In genomic region chr11:111696668-111697067, GRCm38 (mm10) we compare ENCODE assay signal across 23 mouse cellular contexts.
"Had no signal": no experiment of that assay in that cellular context is flagged by ENCODE, and none has a peak within 500 bp of the region (broad histone marks: within the 10 kb centered on the region; RNA-seq: fewer than 3 reads in every experiment).

No protein-coding gene starts in this region.

- H3K4me3 ChIP-seq: liver, embryonic 15.5 days; lung, embryonic 15.5 days; megakaryocyte, embryonic 14.5 days; midbrain, embryonic 13.5 days; midbrain, embryonic 15.5 days; neural tube, embryonic 13.5 days; neural tube, embryonic 15.5 days; stomach, embryonic 15.5 days had no signal

- H3K27ac ChIP-seq: liver, embryonic 15.5 days; lung, embryonic 15.5 days; macrophage; midbrain, embryonic 13.5 days; midbrain, embryonic 15.5 days; neural tube, embryonic 13.5 days; neural tube, embryonic 15.5 days; stomach, embryonic 15.5 days; stomach, postnatal 0 days had no signal

- H3K27me3 ChIP-seq: liver, embryonic 15.5 days; lung, embryonic 15.5 days; megakaryocyte, embryonic 14.5 days; midbrain, embryonic 13.5 days; midbrain, embryonic 15.5 days; neural tube, embryonic 13.5 days; neural tube, embryonic 15.5 days; stomach, embryonic 15.5 days had no signal

- DNase-seq: liver, postnatal 0 days; lung, adult 2 months; lung, postnatal 14 days; lung, postnatal 36 days; retina, postnatal 1 day; right cerebral cortex, adult 18-20 months; right cerebral cortex, postnatal 25 days; right cerebral cortex, postnatal 4 days; thymus, adult 2 months; thymus, postnatal 14 days; thymus, postnatal 36 days had no signal

- H3K4me2 ChIP-seq: liver, embryonic 15.5 days; lung, embryonic 15.5 days; midbrain, embryonic 11.5 days; midbrain, embryonic 13.5 days; midbrain, embryonic 15.5 days; neural tube, embryonic 13.5 days; neural tube, embryonic 15.5 days; stomach, embryonic 15.5 days had no signal

- ATAC-seq: liver, postnatal 0 days; lung, postnatal 0 days; midbrain, embryonic 13.5 days; midbrain, embryonic 15.5 days had no signal

- H3K36me3 ChIP-seq: liver, embryonic 15.5 days; lung, embryonic 15.5 days; midbrain, embryonic 13.5 days; midbrain, embryonic 15.5 days; neural tube, embryonic 13.5 days; neural tube, embryonic 15.5 days; stomach, embryonic 15.5 days had no signal

- H3K9me3 ChIP-seq: liver, embryonic 15.5 days; lung, embryonic 15.5 days; megakaryocyte, embryonic 14.5 days; midbrain, embryonic 13.5 days; midbrain, embryonic 15.5 days; neural tube, embryonic 13.5 days; neural tube, embryonic 15.5 days; stomach, embryonic 15.5 days had no signal

- H3K9ac ChIP-seq: liver, embryonic 15.5 days; liver, postnatal 0 days; lung, embryonic 15.5 days; midbrain, embryonic 13.5 days; midbrain, embryonic 15.5 days; neural tube, embryonic 13.5 days; neural tube, embryonic 15.5 days; stomach, embryonic 15.5 days had no signal

- H3K4me1 ChIP-seq: liver, embryonic 15.5 days; lung, embryonic 15.5 days; megakaryocyte, embryonic 14.5 days; midbrain, embryonic 13.5 days; midbrain, embryonic 15.5 days; neural tube, embryonic 13.5 days; neural tube, embryonic 15.5 days; stomach, embryonic 15.5 days had no signal
